Mouse (Mus musculus) hindbrain, embryonic 13.5 days (tissue): ENCODE measurements around the gene Sgsm3. TPM values are rescaled to one million over a fixed set of nuclear protein-coding genes. Genes with fewer than 3 reads are reported as not detected.
A peak's percentile ranks its signal among the peaks of the same experiment; 100 is the strongest.

Experiments
- ATAC-seq: fragments of 200-750 bp; cut with Nextera tagmentation; 2 replicates; pipeline ENCODE4 v1.8.0; 2017; ENCODE audit warnings: moderate TSS enrichment; ENCODE audit not compliant: low FRiP score
- H3K27ac ChIP-seq: fragments of 300-500 bp; sonication (generic); 2 replicates; pipeline ENCODE4 v1.5.1; 2015; ENCODE audit warnings: inconsistent platforms, mild to moderate bottlenecking, moderate library complexity
- H3K27me3 ChIP-seq: fragments of 300-500 bp; sonication (generic); 2 replicates; pipeline ENCODE4 v1.6.1; 2015; ENCODE audit warnings: mild to moderate bottlenecking, inconsistent platforms
- H3K36me3 ChIP-seq: fragments of 300-500 bp; sonication (generic); 2 replicates; pipeline ENCODE4 v1.6.1; 2015; ENCODE audit warnings: mild to moderate bottlenecking, inconsistent platforms
- H3K4me1 ChIP-seq: fragments of 300-500 bp; sonication (generic); replicated peaks from 2 replicates; pipeline ENCODE4 v1.6.1; 2015; ENCODE audit warnings: inconsistent platforms
- H3K4me2 ChIP-seq: fragments of 300-500 bp; sonication (generic); 2 replicates; pipeline ENCODE4 v1.6.1; 2015; ENCODE audit warnings: inconsistent platforms, mild to moderate bottlenecking, moderate library complexity
- H3K4me3 ChIP-seq: fragments of 300-500 bp; sonication (generic); 2 replicates; pipeline ENCODE4 v1.5.1; 2015; ENCODE audit warnings: mild to moderate bottlenecking, inconsistent platforms
- H3K9ac ChIP-seq: fragments of 300-500 bp; sonication (generic); 2 replicates; pipeline ENCODE4 v1.6.1; 2015; ENCODE audit warnings: mild to moderate bottlenecking, inconsistent platforms
- H3K9me3 ChIP-seq: fragments of 300-500 bp; sonication (generic); 2 replicates; pipeline ENCODE4 v1.6.1; 2016; ENCODE audit warnings: inconsistent platforms
- WGBS: fragments of 180-500 bp; shearing (Covaris S2); methylation state at CpG from one replicate; pipeline ENCODE4 v1.1.7; 2015; 5-methylcytosine and 5-hydroxymethylcytosine counted together
- polyA plus RNA-seq: library from polyadenylated mRNA; unstranded; fragments of >200 nt; fragmentation: Nextera tagmentation; extraction: Ambion mirVana; gene quantifications from 2 replicates; pipeline ENCODE4 v1.2.1, GENCODE M21; 2015

Sgsm3 gene
- polyA plus RNA-seq, 1 experiment from 2014 or later = 56.4 TPM

DNA sequence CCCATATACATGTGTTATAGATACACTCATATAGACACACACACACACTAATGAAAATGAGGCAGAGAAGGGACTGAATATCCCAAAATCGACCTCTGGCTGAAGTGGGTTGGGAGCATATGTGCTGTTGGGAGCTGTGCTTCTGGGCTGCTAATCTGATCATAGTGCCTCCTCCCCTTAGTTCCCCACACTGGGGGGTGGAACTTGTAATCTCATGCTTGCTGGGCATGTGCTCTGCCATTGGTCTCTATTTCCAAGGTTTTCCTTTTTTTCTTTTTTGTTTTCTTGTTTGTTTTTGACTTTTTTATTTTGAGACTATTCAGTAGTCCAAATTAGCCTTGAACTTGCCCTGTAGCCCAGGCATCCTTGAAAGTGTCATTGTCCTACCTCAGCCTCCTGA is 10.8 kb downstream of the Sgsm3 start:
- H3K4me3 ChIP-seq = no peak overlapping the region
- ATAC-seq = no peak

DNA sequence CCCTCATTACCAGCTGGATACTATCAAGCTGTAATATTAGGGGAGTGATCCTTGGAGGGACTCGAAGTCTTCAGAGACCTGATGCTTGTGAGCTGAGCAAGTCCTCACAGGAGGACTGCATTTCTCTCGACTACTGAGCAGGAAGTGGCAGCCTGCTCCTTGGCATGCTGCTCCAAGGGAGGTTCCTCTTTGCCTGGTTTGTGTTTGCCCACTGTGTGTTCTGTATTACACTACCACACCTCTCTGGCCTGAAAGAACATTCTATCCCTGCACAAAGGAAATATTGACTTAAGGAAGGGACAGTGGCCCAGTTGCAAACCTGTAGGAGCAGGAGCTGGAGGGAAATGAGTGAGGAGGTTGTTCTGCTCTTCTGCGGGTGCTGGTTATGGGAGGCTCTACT is 12.1 kb downstream of the Sgsm3 start:
- H3K4me1 ChIP-seq = no peaks in the 10 kb centered on the region
- no peak overlapping the region for H3K4me2 ChIP-seq
- H3K9ac ChIP-seq = no peak overlapping the region
- H3K4me3 ChIP-seq = no peak overlapping the region
- no peaks in the 10 kb centered on the region for H3K27me3 ChIP-seq
- WGBS = 76% methylated on average over 3 of the region's 3 CpGs
- no peak overlapping the region for H3K27ac ChIP-seq
- ATAC-seq = no peak
- no peaks in the 10 kb centered on the region for H3K36me3 ChIP-seq
- no peaks in the 10 kb centered on the region for H3K9me3 ChIP-seq

More for the DNA sequence above, 10.8 kb downstream of the Sgsm3 start:
- WGBS = 59% methylated on average over 1 of the region's 1 CpGs
- Histone ChIP-seq H3K36me3 (no peaks in the 10 kb centered on the region), H3K9me3 (no peaks in the 10 kb centered on the region), H3K27me3 (no peaks in the 10 kb centered on the region), H3K4me1 (no peaks in the 10 kb centered on the region), H3K4me2 (no peak overlapping the region), H3K27ac (no peak overlapping the region), H3K9ac (no peak overlapping the region)

- H3K4me2 ChIP-seq = no peak overlapping the region
- no peak for ATAC-seq
- no peaks in the 10 kb centered on the region for H3K27me3 ChIP-seq
- H3K4me3 ChIP-seq = no peak overlapping the region
- H3K36me3 ChIP-seq = no peaks in the 10 kb centered on the region
- 91% methylated on average over 5 of the region's 5 CpGs for WGBS
- no peaks in the 10 kb centered on the region for H3K4me1 ChIP-seq
- H3K9ac ChIP-seq = no peak overlapping the region
- H3K27ac ChIP-seq = no peak overlapping the region
- H3K9me3 ChIP-seq = no peaks in the 10 kb centered on the region
These were observed 17.4 kb downstream of the Sgsm3 start for GRCm38 (mm10) chr15:80994959-80995358.

DNA sequence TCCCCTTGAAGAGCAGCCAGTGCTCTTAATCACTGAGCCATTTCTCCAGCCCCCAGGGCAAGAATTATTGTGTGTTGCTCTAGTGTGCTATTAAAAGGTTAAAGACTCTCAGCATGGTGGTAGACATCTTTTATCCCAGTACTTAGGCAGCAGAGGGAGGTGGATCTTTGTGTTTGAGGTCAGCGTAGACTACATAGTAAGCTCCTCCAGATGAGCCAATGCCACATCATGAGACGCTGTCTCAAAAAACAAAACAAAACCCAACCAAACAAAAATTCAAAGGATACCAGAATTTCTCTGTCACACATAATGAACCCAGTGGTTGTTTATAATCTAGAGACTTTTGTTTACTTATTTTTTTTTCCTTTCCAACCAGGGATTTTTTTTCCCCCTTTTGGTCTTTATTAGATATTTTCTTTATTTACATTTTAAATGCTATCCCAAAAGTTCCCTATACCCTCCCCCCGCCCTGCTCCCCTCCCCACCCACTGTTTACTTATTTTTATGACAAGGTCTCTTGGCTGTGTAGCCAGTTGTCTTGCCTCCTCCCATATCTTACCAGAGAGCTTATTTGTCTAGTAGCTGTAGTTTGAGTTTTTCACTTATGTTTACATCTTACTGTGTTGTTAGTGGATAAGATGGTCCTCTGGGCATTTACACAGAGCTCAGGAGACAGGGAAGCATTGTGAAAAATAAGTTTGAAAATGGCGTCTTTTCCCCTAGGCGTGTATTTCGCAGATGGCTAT is 18.7 kb downstream of the Sgsm3 start:
- Histone ChIP-seq H3K36me3 (no peaks in the 10 kb centered on the region), H3K4me1 (0 out of 2 replicates have a peak, but pooled peaks cover 6% of the 10 kb centered on the region), H3K9me3 (no peaks in the 10 kb centered on the region), H3K9ac (no peak overlapping the region), H3K4me2 (no peak overlapping the region), H3K27me3 (no peaks in the 10 kb centered on the region), H3K27ac (no peak overlapping the region), H3K4me3 (no peak overlapping the region)
- no peak for ATAC-seq
- 82% methylated on average over 6 of the region's 6 CpGs for WGBS

DNA sequence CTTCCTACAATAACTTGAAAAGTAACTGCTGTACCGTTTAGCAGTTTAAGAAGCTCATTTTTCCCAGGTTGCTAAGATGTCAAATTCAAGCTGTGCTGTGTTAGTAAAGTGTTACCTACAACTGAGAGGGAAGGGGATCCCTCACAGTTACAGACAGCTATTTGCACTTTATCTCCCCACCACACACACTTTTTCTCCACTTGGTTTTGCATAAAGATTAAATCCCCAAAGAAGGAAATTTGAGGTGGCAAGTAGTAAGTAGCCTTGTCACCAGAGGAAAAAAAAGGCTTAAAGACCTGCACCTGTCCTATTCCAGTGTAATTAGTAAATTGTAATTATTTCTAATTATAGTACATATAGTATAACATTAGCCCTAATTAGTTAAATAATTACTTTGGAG is 19.5 kb downstream of the Sgsm3 start:
- Histone ChIP-seq H3K27me3 (no peaks in the 10 kb centered on the region), H3K27ac (no peak overlapping the region), H3K4me2 (no peak overlapping the region), H3K9ac (no peak overlapping the region), H3K9me3 (no peaks in the 10 kb centered on the region), H3K36me3 (no peaks in the 10 kb centered on the region), H3K4me1 (0 out of 2 replicates have a peak, but pooled peaks cover 6% of the 10 kb centered on the region), H3K4me3 (no peak overlapping the region)
- WGBS = 65% methylated on average over 1 of the region's 1 CpGs
- no peak for ATAC-seq

- Histone ChIP-seq H3K9me3 (no peaks in the 10 kb centered on the region), H3K9ac (peak overlapping the region; percentile 8; the same call in 1 of the 2 replicates), H3K36me3 (peaks cover 20% of the 10 kb centered on the region), H3K27me3 (no peaks in the 10 kb centered on the region), H3K4me2 (no peak overlapping the region), H3K27ac (no peak overlapping the region), H3K4me3 (no peak overlapping the region), H3K4me1 (0 out of 2 replicates have a peak, but pooled peaks cover 6% of the 10 kb centered on the region)
- ATAC-seq = no peak
- 36% methylated on average over 2 of the region's 4 CpGs for WGBS
These were observed 23.0 kb downstream of the Sgsm3 start for GRCm38 (mm10) chr15:81000419-81001138.

GRCm38 (mm10) chr15:81006127-81006735 is 28.7 kb downstream of the Sgsm3 start:
- WGBS = 89% methylated on average over 10 of the region's 10 CpGs
- no peak overlapping the region for H3K27ac ChIP-seq
- no peak overlapping the region for H3K9ac ChIP-seq
- no peaks in the 10 kb centered on the region for H3K9me3 ChIP-seq
- H3K4me1 ChIP-seq = no peaks in the 10 kb centered on the region
- ATAC-seq = no peak
- H3K36me3 ChIP-seq = peaks cover 73% of the 10 kb centered on the region
- no peak overlapping the region for H3K4me2 ChIP-seq
- H3K4me3 ChIP-seq = no peak overlapping the region
- H3K27me3 ChIP-seq = no peaks in the 10 kb centered on the region

GRCm38 (mm10) chr15:81007339-81007738 is 29.8 kb downstream of the Sgsm3 start:
- Histone ChIP-seq H3K9ac (no peak overlapping the region), H3K27me3 (no peaks in the 10 kb centered on the region), H3K4me2 (no peak overlapping the region), H3K9me3 (no peaks in the 10 kb centered on the region), H3K4me3 (no peak overlapping the region), H3K4me1 (no peaks in the 10 kb centered on the region), H3K27ac (no peak overlapping the region), H3K36me3 (peaks cover 84% of the 10 kb centered on the region)
- 96% methylated on average over 9 of the region's 9 CpGs for WGBS
- no peak for ATAC-seq

GRCm38 (mm10) chr15:81007905-81008304 is 30.3 kb downstream of the Sgsm3 start:
- WGBS = 92% methylated on average over 8 of the region's 8 CpGs
- Histone ChIP-seq H3K4me3 (no peak overlapping the region), H3K4me1 (no peaks in the 10 kb centered on the region), H3K4me2 (no peak overlapping the region), H3K9me3 (no peaks in the 10 kb centered on the region), H3K27me3 (no peaks in the 10 kb centered on the region), H3K36me3 (peaks cover 90% of the 10 kb centered on the region), H3K27ac (no peak overlapping the region), H3K9ac (no peak overlapping the region)
- no peak for ATAC-seq

DNA sequence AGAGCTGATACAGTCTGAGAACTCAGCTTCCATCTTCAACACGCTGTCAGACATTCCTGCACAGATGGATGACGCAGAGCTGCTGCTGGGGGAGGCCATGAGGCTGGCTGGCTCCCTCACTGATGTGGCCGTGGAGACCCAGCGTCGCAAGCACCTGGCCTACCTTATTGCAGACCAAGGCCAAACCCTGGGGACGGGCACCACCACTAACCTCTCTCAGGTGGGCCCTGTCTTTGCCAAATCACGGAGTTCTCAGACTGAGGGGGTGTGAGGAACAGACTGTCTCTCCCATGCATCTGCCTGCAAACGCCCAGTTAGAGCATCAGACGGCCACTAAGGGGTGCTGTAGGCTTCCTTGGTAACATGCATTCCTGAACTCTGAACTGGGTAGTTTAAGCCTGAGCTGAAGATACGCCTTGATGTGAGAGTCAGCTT is 31.1 kb downstream of the Sgsm3 start:
- H3K4me1 ChIP-seq = no peaks in the 10 kb centered on the region

GRCm38 (mm10) chr15:81010114-81010513 is 32.5 kb downstream of the Sgsm3 start:
- 81% methylated on average over 7 of the region's 7 CpGs for WGBS
- H3K36me3 ChIP-seq = peaks cover 93% of the 10 kb centered on the region
- no peak overlapping the region for H3K9ac ChIP-seq
- no peak for ATAC-seq
- no peak overlapping the region for H3K4me2 ChIP-seq
- peak overlapping the region; percentile 20 for H3K27ac ChIP-seq
- H3K9me3 ChIP-seq = no peaks in the 10 kb centered on the region
- no peaks in the 10 kb centered on the region for H3K27me3 ChIP-seq
- no peak overlapping the region for H3K4me3 ChIP-seq
- H3K4me1 ChIP-seq = 0 out of 2 replicates have a peak, but pooled peaks cover 3% of the 10 kb centered on the region

More for the DNA sequence above, 31.1 kb downstream of the Sgsm3 start:
- Histone ChIP-seq H3K36me3 (peaks cover 92% of the 10 kb centered on the region), H3K4me3 (no peak overlapping the region), H3K9ac (no peak overlapping the region), H3K4me2 (no peak overlapping the region), H3K27me3 (no peaks in the 10 kb centered on the region), H3K9me3 (no peaks in the 10 kb centered on the region), H3K27ac (no peak overlapping the region)
- no peak for ATAC-seq
- 63% methylated on average over 10 of the region's 10 CpGs for WGBS

- Histone ChIP-seq H3K27ac (no peak overlapping the region), H3K4me2 (no peak overlapping the region), H3K4me3 (no peak overlapping the region), H3K36me3 (peaks cover 96% of the 10 kb centered on the region), H3K4me1 (0 out of 2 replicates have a peak, but pooled peaks cover 3% of the 10 kb centered on the region), H3K9ac (no peak overlapping the region; the same call in 1 of the 2 replicates), H3K27me3 (no peaks in the 10 kb centered on the region), H3K9me3 (no peaks in the 10 kb centered on the region)
- ATAC-seq = no peak
- WGBS = 70% methylated on average over 3 of the region's 3 CpGs
These were observed 34.0 kb downstream of the Sgsm3 start for GRCm38 (mm10) chr15:81011523-81011922.
